Mouse (Mus musculus): ENCODE results near the gene Popdc3.
"Not testable (repeated sequence)": the region's sequence is repeated elsewhere in the genome, so short reads cannot be mapped to it uniquely, and the experiment has no call there.

The Popdc3 gene

GRCm38 (mm10) chr10:45177798-45178197 lies at the start of gene Popdc3:
Popdc3 (plus strand) TSS chr10:45178098.
- DNase-seq (ENCODE audit: low spot score): not testable (repeated sequence)

- DNase-seq (ENCODE audit: low spot score): no peak
These were observed 48.8 kb upstream of the Popdc3 start for GRCm38 (mm10) chr10:45129105-45129504.

DNA sequence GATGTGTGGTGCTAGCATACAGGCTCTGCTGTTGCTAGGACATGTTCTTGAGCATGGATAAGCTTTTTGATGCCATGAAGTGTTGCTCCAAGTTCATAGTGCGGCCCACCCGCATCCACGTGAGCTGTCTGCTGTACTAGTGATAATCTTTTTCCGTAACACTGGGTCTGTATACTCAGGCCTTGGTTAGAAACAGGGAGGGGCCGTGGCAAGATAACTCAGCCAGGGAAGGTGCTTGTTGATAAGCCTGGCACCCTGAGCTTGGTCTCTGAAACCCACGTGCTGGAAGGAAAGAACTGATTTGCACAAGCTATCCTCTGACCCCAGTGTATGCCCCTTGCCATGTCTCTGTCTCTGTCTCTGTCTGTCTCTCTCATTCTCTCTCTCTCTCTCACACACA lies 47.9 kb upstream of the Popdc3 start:
- no peak for DNase-seq (ENCODE audit: low spot score)

GRCm38 (mm10) chr10:45132371-45132770 lies 45.5 kb upstream of the Popdc3 start:
- DNase-seq (ENCODE audit: low spot score): no peak

GRCm38 (mm10) chr10:45136806-45137205 lies 41.1 kb upstream of the Popdc3 start:
- DNase-seq (ENCODE audit: low spot score): no peak

GRCm38 (mm10) chr10:45139910-45140309 lies 38.0 kb upstream of the Popdc3 start:
- DNase-seq (ENCODE audit: low spot score): no peak

GRCm38 (mm10) chr10:45140474-45141212 lies 37.3 kb upstream of the Popdc3 start:
- no peak for DNase-seq (ENCODE audit: low spot score)

- no peak for DNase-seq (ENCODE audit: low spot score)
These were observed 35.5 kb upstream of the Popdc3 start for GRCm38 (mm10) chr10:45142359-45142758.

- no peak for DNase-seq (ENCODE audit: low spot score)
These were observed 33.7 kb upstream of the Popdc3 start for GRCm38 (mm10) chr10:45144038-45144817.

GRCm38 (mm10) chr10:45146821-45147220 lies 31.1 kb upstream of the Popdc3 start:
- DNase-seq (ENCODE audit: low spot score): no peak

DNA sequence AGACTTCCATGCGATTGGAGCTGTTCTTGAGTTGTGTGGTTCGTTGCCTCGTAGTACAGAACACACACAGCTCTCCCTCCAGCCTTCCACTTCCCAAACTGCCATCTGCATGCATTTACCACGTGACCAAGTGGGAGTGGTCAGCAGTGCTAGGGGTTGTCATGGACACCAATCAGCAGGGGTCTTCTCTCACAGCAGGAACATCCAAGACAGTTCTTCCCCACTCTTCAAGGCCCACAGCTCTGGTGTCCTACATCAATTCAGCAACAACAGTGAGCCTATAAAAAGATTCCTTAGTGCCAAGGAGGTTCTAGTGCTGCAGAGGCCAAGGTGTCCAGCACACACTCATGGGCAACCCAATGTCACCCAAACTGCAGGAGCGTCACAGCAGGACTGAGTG lies 26.8 kb upstream of the Popdc3 start:
- DNase-seq (ENCODE audit: low spot score): no peak

DNA sequence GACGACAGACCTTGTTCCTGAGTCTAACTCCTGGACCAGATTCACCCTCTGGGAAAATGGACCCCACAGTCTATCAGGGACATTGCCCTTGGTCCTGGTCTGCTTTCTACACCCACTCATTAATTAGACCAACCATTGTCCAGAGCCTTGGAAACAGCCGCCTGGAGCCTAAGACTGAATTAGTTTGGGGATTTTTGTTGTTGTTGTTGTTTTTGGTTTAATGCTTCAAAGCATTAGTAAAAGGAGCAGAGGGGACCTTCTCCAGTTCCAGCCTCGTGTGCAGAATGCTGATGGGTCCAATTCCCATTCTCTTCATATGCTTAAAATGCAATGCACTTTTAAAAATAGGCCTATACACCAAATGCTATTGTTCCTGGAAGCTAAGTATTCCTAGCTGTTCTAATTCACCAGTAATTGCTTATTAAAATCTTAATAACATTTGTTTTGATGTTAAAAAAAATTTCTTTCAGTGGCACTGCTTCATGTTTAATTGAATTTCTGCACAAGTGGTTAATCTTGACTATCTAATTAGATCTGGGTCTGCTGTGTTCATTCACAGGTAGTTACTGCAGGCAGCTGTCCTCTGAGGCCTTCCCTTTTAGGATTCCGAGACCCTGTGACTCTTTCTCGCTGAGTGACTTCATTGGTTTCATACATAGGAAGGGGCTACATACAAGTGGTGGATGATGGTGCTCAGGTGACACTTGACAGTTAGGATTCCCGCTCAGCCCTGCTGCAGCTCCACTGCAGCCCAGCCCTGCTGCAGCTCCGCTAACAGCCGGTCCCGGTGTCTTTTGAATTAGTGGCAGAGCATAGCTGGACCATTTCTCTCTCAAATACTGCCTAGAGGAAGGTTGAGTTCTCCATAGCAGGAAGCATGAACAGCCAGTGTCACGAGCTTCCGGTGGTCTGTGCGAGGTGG lies 25.9 kb upstream of the Popdc3 start:
- DNase-seq (ENCODE audit: low spot score): no peak

DNA sequence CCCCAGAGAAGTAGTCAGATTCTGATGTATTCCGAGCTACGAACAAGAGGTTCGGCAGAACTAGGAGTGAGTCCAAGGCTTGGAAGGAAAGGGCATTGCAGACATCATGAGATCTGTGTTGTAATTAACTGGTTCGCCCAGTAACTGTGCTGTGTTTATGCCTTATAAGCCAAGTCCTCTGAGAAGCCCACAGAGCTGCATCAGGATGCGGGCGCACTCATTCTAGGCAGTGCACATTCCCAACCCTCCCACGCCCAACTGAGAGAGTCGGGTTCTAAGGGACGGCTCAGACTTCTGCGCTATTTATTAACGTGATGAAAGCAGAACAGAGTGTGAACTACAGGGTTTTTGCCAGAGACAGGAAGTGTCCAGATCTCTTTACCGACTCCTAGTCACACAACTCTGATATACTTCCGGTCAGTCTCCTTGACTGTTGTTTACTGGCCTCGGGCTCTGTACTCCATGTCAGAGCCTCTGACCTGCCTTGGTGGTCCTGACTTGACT lies 23.3 kb upstream of the Popdc3 start:
- no peak for DNase-seq (ENCODE audit: low spot score)

DNA sequence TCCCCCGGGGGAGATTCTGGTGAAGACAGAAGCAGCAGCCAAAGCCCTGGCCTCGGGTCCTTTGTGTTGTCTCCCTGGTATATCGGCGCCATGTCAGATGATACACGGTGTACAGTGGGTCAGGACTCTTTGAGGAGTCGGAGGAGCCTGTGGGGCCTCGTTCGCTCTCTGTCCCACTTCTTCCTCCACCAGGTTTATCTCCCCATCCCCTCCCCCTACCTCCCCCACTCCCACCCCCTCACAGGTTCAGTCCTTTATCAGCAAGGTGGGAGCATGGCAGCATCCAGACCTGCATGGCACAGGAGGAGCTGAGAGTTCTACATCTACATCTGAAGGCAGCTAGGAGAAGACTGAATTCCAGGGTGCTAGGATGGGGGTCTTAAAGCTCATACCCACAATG lies 12.0 kb upstream of the Popdc3 start:
- no peak for DNase-seq (ENCODE audit: low spot score)

- no peak for DNase-seq (ENCODE audit: low spot score)
These were observed 4.0 kb upstream of the Popdc3 start for GRCm38 (mm10) chr10:45173927-45174326.

DNA sequence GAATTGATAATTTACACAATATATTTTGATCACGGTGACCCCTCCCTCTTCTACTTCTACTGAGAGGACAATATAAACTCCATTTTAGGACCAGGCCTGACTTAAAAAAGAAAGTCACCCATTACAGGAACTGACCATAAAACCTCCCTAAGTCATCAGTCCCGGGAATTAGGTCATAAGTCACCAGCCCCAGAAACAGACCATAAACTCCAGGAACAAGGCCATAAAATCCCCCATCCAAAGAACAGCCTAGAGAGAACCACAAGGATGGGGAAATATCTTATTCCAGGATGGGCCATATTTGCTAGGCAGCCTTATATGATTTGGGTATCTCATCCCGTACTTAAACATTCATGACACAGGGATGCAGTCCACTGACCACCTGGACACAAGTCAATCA lies 3.6 kb upstream of the Popdc3 start:
- no peak for DNase-seq (ENCODE audit: low spot score)

DNA sequence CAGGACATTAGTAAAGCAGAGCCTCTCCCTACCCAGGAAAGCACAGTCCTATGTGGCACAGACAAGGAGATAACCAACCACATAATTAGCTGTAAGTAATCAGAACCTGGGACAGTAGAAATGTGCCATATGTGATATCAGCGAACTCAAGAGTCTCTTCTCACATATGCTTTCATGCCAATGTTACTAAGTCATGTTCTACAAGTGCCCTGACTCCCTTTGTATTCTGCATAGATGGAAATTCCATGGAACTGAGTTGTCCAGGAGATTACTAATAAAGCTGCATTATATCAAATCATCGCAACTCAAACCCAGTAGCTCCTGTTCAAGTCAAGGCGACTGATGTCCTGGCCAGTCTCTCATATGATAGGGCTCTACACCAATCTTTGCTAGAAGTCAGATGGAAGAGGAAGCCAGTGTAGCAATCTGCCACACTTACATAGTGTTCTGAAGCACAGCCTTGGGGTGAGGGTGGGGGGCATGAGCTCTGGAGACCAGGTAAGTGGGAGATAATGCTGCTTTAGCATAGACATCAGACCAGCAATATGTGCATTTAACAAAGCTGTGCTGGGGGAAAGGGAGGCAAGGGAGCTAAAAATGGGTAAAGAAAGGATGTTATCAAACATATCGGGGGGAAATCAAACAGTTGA lies 2.9 kb downstream of the Popdc3 start:
- DNase-seq (ENCODE audit: low spot score): no peak

GRCm38 (mm10) chr10:45181344-45181743 lies 3.4 kb downstream of the Popdc3 start:
- no peak for DNase-seq (ENCODE audit: low spot score)

- no peak for DNase-seq (ENCODE audit: low spot score)
These were observed 7.6 kb downstream of the Popdc3 start for GRCm38 (mm10) chr10:45185457-45185856.

GRCm38 (mm10) chr10:45193330-45194310 lies 15.7 kb downstream of the Popdc3 start:
- no peak for DNase-seq (ENCODE audit: low spot score)

Data from urinary bladder, postnatal 10 days (tissue).